Mouse (Mus musculus) intestine, postnatal 0 days (tissue): ENCODE measurements around the gene Rptor. TPM values are rescaled to one million over a fixed set of nuclear protein-coding genes. Genes with fewer than 3 reads are reported as not detected.

Source experiments
- ATAC-seq: fragments of 200-750 bp; cut with Nextera tagmentation; 2 replicates; pipeline ENCODE4 v1.8.0; 2017; ENCODE audit warnings: mild to moderate bottlenecking, moderate TSS enrichment, moderate library complexity
- H3K27ac ChIP-seq: fragments of 300-500 bp; sonication (generic); 2 replicates; pipeline ENCODE4 v1.5.1; 2014; ENCODE audit warnings: mild to moderate bottlenecking, low read depth, low read length, moderate library complexity
- H3K27me3 ChIP-seq: fragments of 300-500 bp; sonication (generic); replicated peaks from 2 replicates; pipeline ENCODE4 v1.6.1; 2014; ENCODE audit warnings: low read length, mixed read lengths; ENCODE audit not compliant: control insufficient read depth, insufficient read depth
- H3K36me3 ChIP-seq: fragments of 300-500 bp; sonication (generic); 2 replicates; pipeline ENCODE4 v1.6.1; 2014; ENCODE audit warnings: mild to moderate bottlenecking, moderate library complexity; ENCODE audit not compliant: control insufficient read depth, insufficient read depth
- H3K4me1 ChIP-seq: fragments of 300-500 bp; sonication (generic); replicated peaks from 2 replicates; pipeline ENCODE4 v1.6.1; 2014; ENCODE audit warnings: antibody characterized with exemption, low read length, mixed read lengths; ENCODE audit not compliant: control insufficient read depth, insufficient read depth
- H3K4me2 ChIP-seq: fragments of 300-500 bp; sonication (generic); replicated peaks from 2 replicates; pipeline ENCODE4 v1.6.1; 2014; ENCODE audit warnings: low read depth, mild to moderate bottlenecking, moderate library complexity
- H3K4me3 ChIP-seq: fragments of 300-500 bp; sonication (generic); 2 replicates; pipeline ENCODE4 v1.5.1; 2014; ENCODE audit warnings: low read depth, low read length
- H3K9ac ChIP-seq: fragments of 300-500 bp; sonication (generic); 2 replicates; pipeline ENCODE4 v1.6.1; 2014; ENCODE audit warnings: mild to moderate bottlenecking, low read depth, low read length
- H3K9me3 ChIP-seq: fragments of 300-500 bp; sonication (generic); 2 replicates; pipeline ENCODE4 v1.6.1; 2016; ENCODE audit warnings: mixed run types; ENCODE audit not compliant: control insufficient read depth
- CTCF ChIP-seq: sonication (generic); IDR thresholded peaks from 2 replicates; pipeline ENCODE4 v1.5.1; 2016; ENCODE audit warnings: low read depth, mild to moderate bottlenecking, control low read depth, antibody characterized with exemption, moderate library complexity
- WGBS: fragments of 180-500 bp; shearing (Covaris S2); extraction: QIAGEN DNeasy Blood & Tissue Kit; methylation state at CpG from one replicate; pipeline ENCODE4 v1.1.7; 2014; 5-methylcytosine and 5-hydroxymethylcytosine counted together
- polyA plus RNA-seq: library from polyadenylated mRNA; unstranded; fragments of >200 nt; fragmentation: Nextera tagmentation; extraction: Ambion mirVana; gene quantifications from 2 replicates; pipeline ENCODE4 v1.2.1, GENCODE M21; 2015

The Rptor gene
- polyA plus RNA-seq, 1 experiment from 2014 or later: 5.1 TPM

DNA sequence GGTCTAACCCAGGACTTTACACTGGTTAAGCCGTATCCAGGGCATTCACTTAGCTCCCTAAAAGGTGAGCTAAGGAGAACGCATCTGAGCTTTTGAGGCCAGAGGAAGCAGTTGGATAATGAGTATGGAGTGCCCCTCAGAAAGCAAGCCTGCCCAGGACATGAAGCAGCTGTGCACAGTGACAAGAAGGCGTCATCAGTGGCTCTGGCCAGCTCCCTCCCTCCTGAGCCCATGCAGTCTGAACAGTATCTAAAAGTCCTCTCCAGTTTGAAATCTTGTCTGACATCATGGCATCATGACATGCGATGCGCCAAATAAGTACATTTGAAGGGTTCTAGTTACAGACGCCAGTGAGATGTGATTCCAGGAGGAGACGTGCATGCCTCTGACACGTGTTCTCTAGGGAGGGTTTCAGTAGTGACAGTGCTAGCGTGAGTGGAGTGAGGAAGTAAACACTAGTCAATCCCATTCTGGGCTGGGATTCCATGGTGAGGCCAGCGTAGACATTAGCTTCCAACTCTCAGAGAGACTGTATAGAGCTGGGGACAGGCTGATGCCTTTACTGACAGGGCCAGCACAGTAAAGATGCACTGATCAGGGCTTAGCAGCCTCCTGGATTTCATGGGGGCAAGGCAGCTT, 202.5 kb downstream of the Rptor start:
- ATAC-seq: no peak
- TF ChIP-seq CTCF: no peak
- 77% methylated on average over 10 of the region's 10 CpGs for WGBS
- Histone ChIP-seq H3K4me1 (no peaks in the 10 kb centered on the region), H3K9ac (no peak overlapping the region), H3K4me2 (no peak overlapping the region), H3K4me3 (no peak overlapping the region), H3K27me3 (no peaks in the 10 kb centered on the region), H3K36me3 (peaks cover 5% of the 10 kb centered on the region; the same call in 1 of the 2 replicates), H3K9me3 (no peaks in the 10 kb centered on the region), H3K27ac (no peak overlapping the region)

DNA sequence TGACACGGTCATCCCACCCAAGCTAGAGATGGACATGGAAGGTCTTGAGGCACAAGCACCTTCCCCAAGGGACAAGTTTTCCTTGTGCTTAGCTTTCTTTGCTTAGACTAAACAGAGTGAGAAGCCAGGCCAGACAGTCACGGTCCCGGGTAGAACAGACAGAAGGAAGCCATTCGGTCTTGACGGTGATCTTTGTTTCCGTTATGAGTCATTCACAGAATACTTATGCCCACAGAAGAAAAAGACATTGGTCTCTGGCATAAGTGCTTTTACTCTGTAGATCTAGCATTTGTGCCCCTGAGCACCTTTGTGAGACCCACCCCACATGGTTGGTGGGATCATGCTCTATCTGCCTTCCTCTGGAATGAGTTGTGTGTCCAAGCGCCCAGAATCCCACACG, 203.8 kb downstream of the Rptor start:
- no peak overlapping the region for H3K27ac ChIP-seq
- TF ChIP-seq CTCF: no peak
- H3K4me1 ChIP-seq: no peaks in the 10 kb centered on the region
- no peak overlapping the region for H3K4me2 ChIP-seq
- WGBS: 89% methylated on average over 8 of the region's 8 CpGs
- H3K27me3 ChIP-seq: no peaks in the 10 kb centered on the region
- ATAC-seq: no peak
- no peak overlapping the region for H3K9ac ChIP-seq
- H3K9me3 ChIP-seq: no peaks in the 10 kb centered on the region
- H3K4me3 ChIP-seq: no peak overlapping the region
- H3K36me3 ChIP-seq: peaks cover 6% of the 10 kb centered on the region; the same call in 1 of the 2 replicates

DNA sequence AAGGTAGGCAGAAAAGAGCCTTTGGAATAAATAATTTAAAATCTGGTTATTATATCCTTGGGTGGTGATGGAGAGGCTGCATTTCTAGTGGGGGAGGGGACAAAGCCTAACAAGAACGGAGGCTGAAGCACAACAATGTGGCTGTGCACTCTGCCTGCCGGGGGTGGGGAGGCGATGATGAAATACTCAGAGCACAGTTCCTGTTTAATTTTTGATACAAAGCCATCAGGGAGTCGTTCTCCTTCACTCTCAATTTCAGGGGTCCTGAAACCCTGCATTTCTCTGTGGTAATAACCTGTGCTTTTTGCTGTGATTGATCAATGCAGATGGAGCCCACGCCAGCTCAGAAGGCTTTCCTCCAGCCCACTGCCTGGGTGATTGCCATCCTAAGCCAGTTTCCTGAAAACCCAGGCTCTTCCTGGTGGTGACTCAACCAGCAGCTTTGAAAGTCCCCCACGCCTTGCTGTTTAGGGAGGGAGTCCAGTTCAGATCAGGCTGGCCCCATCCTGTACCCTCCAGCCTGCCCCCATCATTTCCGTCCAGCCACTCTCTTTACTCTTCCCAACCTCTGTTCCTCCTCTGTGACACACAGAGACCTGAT, 204.8 kb downstream of the Rptor start:
- Histone ChIP-seq H3K9ac (no peak overlapping the region), H3K4me1 (no peaks in the 10 kb centered on the region), H3K4me2 (no peak overlapping the region), H3K27me3 (no peaks in the 10 kb centered on the region), H3K27ac (no peak overlapping the region), H3K4me3 (no peak overlapping the region), H3K36me3 (peaks cover 10% of the 10 kb centered on the region), H3K9me3 (no peaks in the 10 kb centered on the region)
- WGBS: 69% methylated on average over 7 of the region's 7 CpGs
- ATAC-seq: no peak
- TF ChIP-seq CTCF: no peak

DNA sequence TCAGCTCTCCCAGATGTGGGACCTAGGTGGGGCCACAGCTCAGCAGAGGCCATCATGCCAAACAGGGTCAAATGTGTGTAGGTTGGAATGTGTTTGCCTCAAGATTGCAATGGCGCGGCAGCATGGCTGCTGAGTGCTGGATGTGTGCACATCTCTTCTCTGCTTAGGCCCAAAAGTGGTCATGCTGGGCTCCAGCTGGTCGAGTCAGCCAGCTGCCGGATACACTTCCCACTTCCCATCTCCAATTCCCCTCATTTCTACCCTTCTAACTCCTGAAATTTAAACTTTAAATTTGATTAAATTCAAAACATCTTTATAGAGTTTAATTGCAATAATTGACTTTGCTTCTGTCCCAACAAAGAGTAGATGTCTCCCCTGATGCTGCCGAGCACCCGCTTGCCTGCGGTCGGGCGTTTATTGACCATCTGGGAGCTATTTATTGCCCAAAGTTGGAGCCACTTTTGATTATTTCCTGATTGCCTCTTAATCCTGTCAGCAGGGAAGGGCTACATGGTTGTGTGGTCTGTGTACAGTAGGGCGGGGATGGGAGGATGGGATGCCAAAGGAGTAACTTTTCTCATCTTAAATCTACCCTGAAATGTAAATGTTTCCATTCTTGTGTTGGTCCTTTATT, 206.1 kb downstream of the Rptor start:
- no peak for TF ChIP-seq CTCF
- no peak overlapping the region for H3K9ac ChIP-seq
- H3K27me3 ChIP-seq: no peaks in the 10 kb centered on the region
- no peaks in the 10 kb centered on the region for H3K9me3 ChIP-seq
- H3K4me2 ChIP-seq: no peak overlapping the region
- no peak overlapping the region for H3K27ac ChIP-seq
- H3K4me3 ChIP-seq: no peak overlapping the region
- WGBS: 56% methylated on average over 10 of the region's 10 CpGs
- H3K36me3 ChIP-seq: peaks cover 11% of the 10 kb centered on the region
- no peaks in the 10 kb centered on the region for H3K4me1 ChIP-seq
- no peak for ATAC-seq

DNA sequence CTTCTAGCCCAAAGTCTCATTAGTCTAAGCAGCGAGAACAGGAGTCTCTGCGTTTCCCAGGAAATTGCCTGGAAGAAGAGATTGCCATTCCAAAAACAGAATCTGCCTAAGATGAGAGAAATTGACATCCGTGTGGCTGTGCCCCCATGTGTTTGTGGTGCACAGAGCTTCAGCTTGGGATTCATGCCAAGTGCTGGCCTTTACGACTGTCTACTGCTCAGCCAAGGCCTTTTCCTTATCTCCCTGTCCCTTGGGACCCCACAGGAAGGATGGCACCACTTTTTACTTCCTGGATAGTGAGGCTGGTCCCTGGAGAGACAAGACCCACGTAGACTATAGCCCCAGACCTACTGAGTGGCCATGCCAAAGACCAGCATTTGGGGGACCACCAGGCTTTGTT, 206.6 kb downstream of the Rptor start:
- H3K4me1 ChIP-seq: no peaks in the 10 kb centered on the region
- H3K36me3 ChIP-seq: peaks cover 11% of the 10 kb centered on the region
- no peak overlapping the region for H3K9ac ChIP-seq
- H3K9me3 ChIP-seq: no peaks in the 10 kb centered on the region
- H3K4me3 ChIP-seq: no peak overlapping the region
- no peak overlapping the region for H3K4me2 ChIP-seq
- H3K27ac ChIP-seq: no peak overlapping the region
- ATAC-seq: no peak
- 57% methylated on average over 5 of the region's 5 CpGs for WGBS
- no peaks in the 10 kb centered on the region for H3K27me3 ChIP-seq
- no peak for TF ChIP-seq CTCF

DNA sequence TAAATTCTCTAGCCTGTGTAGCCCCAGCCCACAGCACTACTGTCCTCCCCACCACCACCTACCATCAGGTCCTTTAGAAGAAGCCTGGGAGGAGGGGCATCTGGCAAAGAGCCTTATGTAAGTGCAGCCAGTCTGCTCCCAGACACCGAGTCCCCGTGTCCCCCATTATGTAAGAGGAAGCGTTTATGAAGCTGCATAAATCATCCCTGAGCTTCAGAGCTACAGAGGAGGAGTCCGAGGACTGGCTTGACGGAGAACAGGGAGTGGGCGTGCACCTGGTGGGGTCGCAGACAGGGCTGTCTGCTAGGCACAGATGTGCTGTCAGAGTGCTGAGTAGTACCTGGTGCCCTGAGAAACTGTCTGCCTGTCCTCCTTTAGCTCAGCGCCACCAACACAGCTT, 208.3 kb downstream of the Rptor start:
- H3K27me3 ChIP-seq: no peaks in the 10 kb centered on the region
- no peak overlapping the region for H3K27ac ChIP-seq
- no peak overlapping the region for H3K9ac ChIP-seq
- no peak for TF ChIP-seq CTCF
- ATAC-seq: no peak
- no peaks in the 10 kb centered on the region for H3K9me3 ChIP-seq
- no peak overlapping the region for H3K4me3 ChIP-seq
- 62% methylated on average over 8 of the region's 8 CpGs for WGBS
- H3K36me3 ChIP-seq: peaks cover 21% of the 10 kb centered on the region
- no peak overlapping the region for H3K4me2 ChIP-seq
- no peaks in the 10 kb centered on the region for H3K4me1 ChIP-seq
